Mouse (Mus musculus): Measurements from ENCODE around the gene Plcb1. TPM values are rescaled to one million over a fixed set of nuclear protein-coding genes. Genes with fewer than 3 reads are reported as not detected.
A peak's percentile ranks its signal among the peaks of the same experiment; 100 is the strongest.

Plcb1 gene
- polyA plus RNA-seq, 1 experiment from 2014 or later: 7.9 TPM

DNA sequence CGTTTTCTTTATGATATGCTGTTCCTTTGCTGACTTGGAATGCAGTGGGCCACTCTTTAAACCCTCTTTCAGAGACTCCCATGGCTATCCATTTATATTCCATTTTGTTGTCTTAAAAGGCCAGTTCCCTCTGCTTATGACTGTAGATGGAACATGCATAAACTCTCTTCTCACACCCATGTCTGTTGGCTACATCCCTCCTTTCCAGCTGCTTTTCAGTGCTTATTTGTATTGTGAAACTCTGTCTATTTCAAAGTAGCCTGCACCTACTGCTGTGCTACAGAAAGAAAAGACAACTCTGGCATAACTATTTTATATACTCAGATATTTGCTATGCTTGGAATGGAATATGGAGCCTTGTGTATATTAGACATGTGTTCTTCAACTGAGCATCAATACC lies 532.3 kb downstream of the Plcb1 start:
- ATAC-seq (no peak), DNase-seq (no peak)
- H3K9ac ChIP-seq (replicated peaks): no peak overlapping the region
- WGBS (ENCODE audit: insufficient replicate concordance): 73% methylated on average over 1 of the region's 1 CpGs
- H3K4me1 ChIP-seq (ENCODE audit: insufficient read depth): no peaks in the 10 kb centered on the region
- no peaks in the 10 kb centered on the region for H3K9me3 ChIP-seq (ENCODE audit: low read length)
- no peak overlapping the region for H3K4me3 ChIP-seq (ENCODE audit: low read depth, low read length)
- H3K36me3 ChIP-seq (replicated peaks; ENCODE audit: insufficient read depth, low read length): no peaks in the 10 kb centered on the region
- TF ChIP-seq EP300 (IDR thresholded peaks at IDR 0.05; ENCODE audit: low read depth) (no peak), CTCF (IDR thresholded peaks at IDR 0.05; ENCODE audit: low read depth) (no peak)
- H3K4me2 ChIP-seq (ENCODE audit: low read depth, low read length): no peak overlapping the region
- H3K27me3 ChIP-seq (ENCODE audit: insufficient read depth, low read length): no peaks in the 10 kb centered on the region
- H3K27ac ChIP-seq (ENCODE audit: low read depth): no peak overlapping the region

DNA sequence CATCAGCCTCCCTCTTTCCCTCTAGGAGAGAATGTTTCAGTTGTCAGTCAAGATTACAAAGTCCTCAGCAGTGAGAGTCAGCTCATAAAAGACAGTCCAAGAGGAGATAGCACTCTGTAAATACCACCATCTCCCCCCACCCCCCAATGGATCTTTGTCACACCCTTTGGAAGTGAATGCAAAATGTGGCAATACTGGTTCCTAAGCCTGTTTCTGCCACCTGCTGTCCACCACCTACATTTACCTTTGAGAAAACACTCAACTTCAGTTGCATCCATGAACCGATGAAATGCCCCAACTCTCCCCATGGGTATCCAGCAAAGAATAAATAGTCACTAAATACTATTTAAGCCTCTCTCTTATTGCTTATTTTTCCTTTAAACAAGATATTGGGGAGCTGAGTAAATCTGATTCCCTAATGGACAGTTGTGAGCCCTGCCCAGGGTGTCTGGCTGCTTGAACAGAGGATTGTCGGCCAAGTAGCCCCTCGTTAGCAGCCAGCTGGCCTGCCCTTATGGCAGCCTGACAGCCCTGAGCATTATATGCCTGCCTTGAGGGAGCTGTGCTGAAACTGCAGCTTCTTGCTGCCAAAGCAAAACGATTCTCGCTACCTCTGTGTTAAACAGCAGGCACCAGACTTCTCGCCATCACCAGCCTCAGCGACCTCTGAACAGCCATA lies 537.5 kb downstream of the Plcb1 start:
- Histone ChIP-seq H3K9me3 (ENCODE audit: low read length) (no peaks in the 10 kb centered on the region), H3K4me2 (ENCODE audit: low read depth, low read length) (no peak overlapping the region), H3K4me1 (ENCODE audit: insufficient read depth) (no peaks in the 10 kb centered on the region), H3K9ac (replicated peaks) (no peak overlapping the region), H3K4me3 (ENCODE audit: low read depth, low read length) (no peak overlapping the region), H3K36me3 (replicated peaks; ENCODE audit: insufficient read depth, low read length) (no peaks in the 10 kb centered on the region), H3K27ac (ENCODE audit: low read depth) (no peak overlapping the region), H3K27me3 (ENCODE audit: insufficient read depth, low read length) (no peaks in the 10 kb centered on the region)
- TF ChIP-seq CTCF (IDR thresholded peaks at IDR 0.05; ENCODE audit: low read depth) (no peak), EP300 (IDR thresholded peaks at IDR 0.05; ENCODE audit: low read depth) (no peak)
- 80% methylated on average over 7 of the region's 7 CpGs for WGBS (ENCODE audit: insufficient replicate concordance)
- no peak for ATAC-seq
- DNase-seq: no peak

DNA sequence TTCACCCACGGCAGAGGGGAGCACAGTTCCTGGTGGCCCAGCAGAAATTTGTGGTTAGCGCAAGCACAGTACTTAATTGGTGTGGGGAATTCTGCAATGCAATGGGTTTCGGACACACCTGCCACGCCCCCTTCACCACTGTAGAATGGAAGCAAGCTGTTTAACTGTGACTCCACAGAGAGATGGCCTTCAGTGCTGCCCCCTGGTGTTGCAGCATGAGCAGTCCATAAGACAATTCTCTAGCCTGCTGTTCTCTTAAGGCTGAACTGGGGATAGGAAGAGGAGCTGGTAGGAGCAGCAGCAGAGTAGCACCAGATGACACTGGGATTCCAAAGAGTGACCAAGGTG lies 538.1 kb downstream of the Plcb1 start:
- Histone ChIP-seq H3K4me3 (ENCODE audit: low read depth, low read length) (no peak overlapping the region), H3K36me3 (replicated peaks; ENCODE audit: insufficient read depth, low read length) (no peaks in the 10 kb centered on the region), H3K9me3 (ENCODE audit: low read length) (no peaks in the 10 kb centered on the region), H3K4me2 (ENCODE audit: low read depth, low read length) (no peak overlapping the region), H3K9ac (replicated peaks) (no peak overlapping the region), H3K4me1 (ENCODE audit: insufficient read depth) (no peaks in the 10 kb centered on the region), H3K27ac (ENCODE audit: low read depth) (no peak overlapping the region), H3K27me3 (ENCODE audit: insufficient read depth, low read length) (no peaks in the 10 kb centered on the region)
- DNase-seq (peak; percentile 69), ATAC-seq (peak; percentile 36; the same call in 1 of the 2 replicates)
- TF ChIP-seq CTCF (IDR thresholded peaks at IDR 0.05; ENCODE audit: low read depth): peak; percentile 76
- no peak for TF ChIP-seq EP300 (IDR thresholded peaks at IDR 0.05; ENCODE audit: low read depth)
- 57% methylated on average over 4 of the region's 4 CpGs for WGBS (ENCODE audit: insufficient replicate concordance)

GRCm38 (mm10) chr2:135328756-135329155 lies 542.9 kb downstream of the Plcb1 start:
- TF ChIP-seq CTCF (IDR thresholded peaks at IDR 0.05; ENCODE audit: low read depth) (peak; percentile 86), EP300 (IDR thresholded peaks at IDR 0.05; ENCODE audit: low read depth) (no peak)
- no peaks in the 10 kb centered on the region for H3K4me1 ChIP-seq (ENCODE audit: insufficient read depth)
- H3K4me3 ChIP-seq (ENCODE audit: low read depth, low read length): no peak overlapping the region
- H3K9ac ChIP-seq (replicated peaks): no peak overlapping the region
- no peaks in the 10 kb centered on the region for H3K27me3 ChIP-seq (ENCODE audit: insufficient read depth, low read length)
- peak; percentile 17 for DNase-seq
- no peak overlapping the region for H3K4me2 ChIP-seq (ENCODE audit: low read depth, low read length)
- H3K27ac ChIP-seq (ENCODE audit: low read depth): no peak overlapping the region
- H3K9me3 ChIP-seq (ENCODE audit: low read length): no peaks in the 10 kb centered on the region
- H3K36me3 ChIP-seq (replicated peaks; ENCODE audit: insufficient read depth, low read length): no peaks in the 10 kb centered on the region
- 4% methylated on average over 2 of the region's 2 CpGs for WGBS (ENCODE audit: insufficient replicate concordance)
- no peak for ATAC-seq

GRCm38 (mm10) chr2:135329782-135330545 lies 544.1 kb downstream of the Plcb1 start:
- ATAC-seq (no peak), DNase-seq (no peak)
- Histone ChIP-seq H3K9ac (replicated peaks) (no peak overlapping the region), H3K9me3 (ENCODE audit: low read length) (no peaks in the 10 kb centered on the region), H3K27me3 (ENCODE audit: insufficient read depth, low read length) (no peaks in the 10 kb centered on the region), H3K4me2 (ENCODE audit: low read depth, low read length) (no peak overlapping the region), H3K4me3 (ENCODE audit: low read depth, low read length) (no peak overlapping the region), H3K36me3 (replicated peaks; ENCODE audit: insufficient read depth, low read length) (no peaks in the 10 kb centered on the region), H3K4me1 (ENCODE audit: insufficient read depth) (no peaks in the 10 kb centered on the region), H3K27ac (ENCODE audit: low read depth) (no peak overlapping the region)
- WGBS (ENCODE audit: insufficient replicate concordance): 12% methylated on average over 14 of the region's 14 CpGs
- TF ChIP-seq EP300 (IDR thresholded peaks at IDR 0.05; ENCODE audit: low read depth) (no peak), CTCF (IDR thresholded peaks at IDR 0.05; ENCODE audit: low read depth) (peak; percentile 83)

- no peaks in the 10 kb centered on the region for H3K9me3 ChIP-seq (ENCODE audit: low read length)
- 89% methylated on average over 1 of the region's 1 CpGs for WGBS (ENCODE audit: insufficient replicate concordance)
- no peaks in the 10 kb centered on the region for H3K27me3 ChIP-seq (ENCODE audit: insufficient read depth, low read length)
- H3K4me1 ChIP-seq (ENCODE audit: insufficient read depth): no peaks in the 10 kb centered on the region
- no peak overlapping the region for H3K4me3 ChIP-seq (ENCODE audit: low read depth, low read length)
- ATAC-seq (no peak), DNase-seq (no peak)
- TF ChIP-seq EP300 (IDR thresholded peaks at IDR 0.05; ENCODE audit: low read depth) (no peak), CTCF (IDR thresholded peaks at IDR 0.05; ENCODE audit: low read depth) (no peak)
- H3K36me3 ChIP-seq (replicated peaks; ENCODE audit: insufficient read depth, low read length): no peaks in the 10 kb centered on the region
- H3K9ac ChIP-seq (replicated peaks): no peak overlapping the region
- H3K27ac ChIP-seq (ENCODE audit: low read depth): no peak overlapping the region
- no peak overlapping the region for H3K4me2 ChIP-seq (ENCODE audit: low read depth, low read length)
Measured at GRCm38 (mm10) chr2:135331868-135332267, 546.0 kb downstream of the Plcb1 start.
